Comparison of ENCODE assay signal across 10 mouse cellular contexts in genomic region chr11:65820280-65820679, GRCm38 (mm10). TPM values are rescaled to one million over a fixed set of nuclear protein-coding genes. Genes with fewer than 3 reads are reported as not detected.
A peak's percentile ranks its signal among the peaks of the same experiment; 100 is the strongest.
DNase-seq lines count a peak whose midpoint lies in the region; ATAC-seq lines count a peak whose summit lies in the region.
"Had no signal": no experiment of that assay in that cellular context is flagged by ENCODE, and none has a peak within 500 bp of the region (broad histone marks: within the 10 kb centered on the region; RNA-seq: fewer than 3 reads in every experiment).

No protein-coding gene starts in this region.

- no peak overlapping the region for H3K27ac ChIP-seq in neural tube, embryonic 11.5 days (ENCODE audit: low read depth, low read length)
- no peak overlapping the region for H3K27ac ChIP-seq in stomach, embryonic 16.5 days (ENCODE audit: low read length)
- H3K27ac ChIP-seq: lung, embryonic 15.5 days had no signal

- no peaks in the 10 kb centered on the region for H3K36me3 ChIP-seq in neural tube, embryonic 11.5 days (ENCODE audit: control insufficient read depth, insufficient read depth, low read length)
- peaks cover 15% of the 10 kb centered on the region for H3K36me3 ChIP-seq in stomach, embryonic 16.5 days (ENCODE audit: control insufficient read depth, insufficient read depth, low read length)

- no peak overlapping the region for H3K4me2 ChIP-seq in neural tube, embryonic 11.5 days (ENCODE audit: low read depth)
- no peak overlapping the region for H3K4me2 ChIP-seq in stomach, embryonic 16.5 days (ENCODE audit: low read depth, low read length)
- H3K4me2 ChIP-seq: lung, embryonic 15.5 days had no signal

- H3K27me3 ChIP-seq in neural tube, embryonic 11.5 days (ENCODE audit: control insufficient read depth, insufficient read depth, low read length), result no peaks in the 10 kb centered on the region
- no peaks in the 10 kb centered on the region for H3K27me3 ChIP-seq in stomach, embryonic 16.5 days (ENCODE audit: control insufficient read depth, insufficient read depth, low read length)
- H3K27me3 ChIP-seq: CH12.LX; lung, embryonic 15.5 days had no signal

- no peak overlapping the region for H3K9ac ChIP-seq in neural tube, embryonic 11.5 days (ENCODE audit: low read length)
- no peak overlapping the region for H3K9ac ChIP-seq in stomach, embryonic 16.5 days (ENCODE audit: low read length)
- H3K9ac ChIP-seq: lung, embryonic 15.5 days had no signal

- no peak overlapping the region for H3K4me3 ChIP-seq in neural tube, embryonic 11.5 days (ENCODE audit: low read depth, low read length)
- H3K4me3 ChIP-seq in stomach, embryonic 16.5 days (replicated peaks; ENCODE audit: low read length), result no peak overlapping the region
- H3K4me3 ChIP-seq: lung, embryonic 15.5 days had no signal

- ATAC-seq in frontal cortex, adult (ENCODE audit: low TSS enrichment), result peak; percentile 75
- ATAC-seq in neural tube, embryonic 11.5 days (ENCODE audit: insufficient read depth, low FRiP score, low TSS enrichment), result no peak
- ATAC-seq in stomach, embryonic 16.5 days (ENCODE audit: insufficient read depth, low FRiP score), result 0 out of 2 replicates have a peak, but pooled peaks have one; percentile 21

- H3K9me3 ChIP-seq in neural tube, embryonic 11.5 days (ENCODE audit: control insufficient read depth, low read length), result no peaks in the 10 kb centered on the region
- no peaks in the 10 kb centered on the region for H3K9me3 ChIP-seq in stomach, embryonic 16.5 days (replicated peaks; ENCODE audit: control insufficient read depth, low read length)
- H3K9me3 ChIP-seq: lung, embryonic 15.5 days had no signal

- intact Hi-C loops in gastrocnemius, postnatal 36 days (cut with DNase I), result no loop called here

- H3K4me1 ChIP-seq in neural tube, embryonic 11.5 days (ENCODE audit: control insufficient read depth, insufficient read depth, low read length), result no peaks in the 10 kb centered on the region
- H3K4me1 ChIP-seq in stomach, embryonic 16.5 days (ENCODE audit: control insufficient read depth, insufficient read depth, low read length), result 0 out of 2 replicates have a peak, but pooled peaks cover 3% of the 10 kb centered on the region
- H3K4me1 ChIP-seq: lung, embryonic 15.5 days had no signal

- WGBS in neural tube, embryonic 11.5 days, result 73% methylated on average over 5 of the region's 5 CpGs
- WGBS in stomach, embryonic 16.5 days, result 80% methylated on average over 5 of the region's 5 CpGs

- no peak for DNase-seq in frontal cortex, postnatal 14 days (ENCODE audit: low spot score in 2 of 2)
- DNase-seq in neural tube, embryonic 11.5 days (ENCODE audit: low spot score), result peak; percentile 25
- DNase-seq in neural tube, embryonic 10.5 days (ENCODE audit: extremely low spot score, low spot score), result no peak
- DNase-seq in kidney, postnatal 10 days, result peak; percentile 29
- DNase-seq in cerebellum, adult 9-11 months, result no peak
- no peak for DNase-seq in gastrocnemius, postnatal 36 days

RNA-seq across cellular contexts. Expression of gene Zkscan6, which starts 13.3 kb away (rescaled TPM):
- polyA plus RNA-seq in neural tube, embryonic 11.5 days (2014; fragmentation: Nextera tagmentation; extraction: Ambion mirVana), result 14.5 and 15.8 TPM in 2 replicates
- polyA plus RNA-seq in stomach, embryonic 16.5 days (2015; fragmentation: Nextera tagmentation; extraction: Ambion mirVana), result 15.9 and 16.2 TPM in 2 replicates
- total RNA-seq in gastrocnemius, postnatal 36 days (2021), result 1 to 10 TPM; 1.4 to 2.6 TPM

RNA-seq across cellular contexts. Expression of gene Map2k4, which starts 32.2 kb away (rescaled TPM):
- polyA plus RNA-seq in neural tube, embryonic 11.5 days (2014; fragmentation: Nextera tagmentation; extraction: Ambion mirVana), result 89.8 and 90.7 TPM in 2 replicates
- polyA plus RNA-seq in stomach, embryonic 16.5 days (2015; fragmentation: Nextera tagmentation; extraction: Ambion mirVana), result 56.2 and 56.4 TPM in 2 replicates
- 10 to 100 TPM; 66.3 to 66.9 TPM for total RNA-seq in gastrocnemius, postnatal 36 days (2021)

Comparison
In these comparisons a context has a peak if more than half of its experiments do, and no peak if none do; other contexts are left out.
1. DNase-seq: peak in neural tube, embryonic 11.5 days (single experiment) and kidney, postnatal 10 days (single experiment); none in frontal cortex, postnatal 14 days (0 of 2), neural tube, embryonic 10.5 days (single experiment), cerebellum, adult 9-11 months (single experiment) and gastrocnemius, postnatal 36 days (0 of 2).